Mouse (Mus musculus): ENCODE results near the gene Hephl1. TPM values are rescaled to one million over a fixed set of nuclear protein-coding genes. Genes with fewer than 3 reads are reported as not detected.

Gene Hephl1
- total and polyA plus RNA-seq, 3 experiments, result not detected

DNA sequence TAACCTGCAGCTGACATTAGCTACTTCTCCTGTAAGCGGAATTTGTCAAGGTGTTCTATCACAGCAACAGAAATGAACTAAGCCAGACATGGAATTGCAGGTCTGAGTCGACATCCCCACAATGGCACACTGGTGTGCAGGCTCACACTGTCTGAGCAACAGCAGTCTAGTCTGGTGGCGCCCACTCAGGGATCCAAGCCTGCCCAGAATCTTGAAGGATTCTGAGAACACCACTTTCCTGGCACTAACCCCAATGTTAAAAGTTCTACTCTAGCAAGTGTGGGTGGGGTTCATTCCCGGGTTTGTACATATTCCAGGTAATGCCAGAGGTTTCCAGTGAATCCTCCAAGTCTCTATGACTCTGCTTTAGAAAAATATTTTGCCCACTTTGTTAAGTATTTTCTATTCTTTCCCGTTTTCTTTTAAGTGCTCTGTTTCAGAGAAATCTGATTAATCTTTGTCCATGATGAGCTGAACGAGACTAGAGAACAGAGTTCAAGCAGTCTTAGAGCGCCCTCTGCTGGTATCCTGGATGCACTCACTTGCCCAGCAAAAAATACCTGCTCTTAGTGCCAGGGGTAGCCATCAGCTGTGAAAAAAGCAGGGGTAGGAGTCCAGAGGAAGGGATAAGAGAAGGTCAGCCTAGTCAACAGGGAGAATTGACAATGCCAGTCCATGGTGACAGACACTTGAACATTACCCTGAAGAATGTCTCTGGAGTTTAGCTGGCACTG lies 96.5 kb downstream of the Hephl1 start:
- Histone ChIP-seq H3K79me2 (ENCODE audit: control insufficient read depth, insufficient read depth, low read length, poor library complexity) (no peaks in the 10 kb centered on the region), H3K27ac (ENCODE audit: control insufficient read depth, low read depth, low read length) (no peak overlapping the region), H3K27me3 (ENCODE audit: control insufficient read depth in 1 of 2, insufficient read depth in 2 of 2, low read length in 2 of 2) (peaks cover 2 to 4% of the 10 kb centered on the region in 2 experiments; a peak in 3 of 4 replicates), H3K36me3 (ENCODE audit: control insufficient read depth in 1 of 2, insufficient read depth in 2 of 2, low read length in 2 of 2) (no peaks in the 10 kb centered on the region), H3K4me3 (ENCODE audit: control insufficient read depth in 1 of 2, insufficient read depth in 1 of 2, low read depth in 2 of 2, low read length in 2 of 2) (no peak overlapping the region), H3K4me1 (ENCODE audit: control insufficient read depth in 1 of 2, insufficient read depth in 2 of 2, low read length in 2 of 2) (peaks cover 0 to 7% of the 10 kb centered on the region in 2 experiments; a peak in 2 of 4 replicates), H3K9me3 (replicated peaks; ENCODE audit: insufficient read depth, low read length) (no peaks in the 10 kb centered on the region), H3K9ac (ENCODE audit: control insufficient read depth, low read depth, low read length, poor library complexity, severe bottlenecking) (no peak overlapping the region)
- DNase-seq (ENCODE audit: low read depth, low spot score), result peak; percentile 95
- TF ChIP-seq GATA1 (IDR thresholded peaks at IDR 0.05; ENCODE audit: low read depth, low read length) (peak; percentile 56), ZNF384 (IDR thresholded peaks at IDR 0.05; ENCODE audit: low read depth, low read length) (0 out of 2 replicates have a peak, but pooled peaks have one; percentile 42), CHD2 (IDR thresholded peaks at IDR 0.05; ENCODE audit: low read length) (no peak), MAZ (IDR thresholded peaks at IDR 0.05; ENCODE audit: low read depth, low read length) (no peak), MYC (IDR thresholded peaks at IDR 0.05; ENCODE audit: low read depth, low read length) (0 out of 2 replicates have a peak, but pooled peaks have one; percentile 53), SIN3A (IDR thresholded peaks at IDR 0.05; ENCODE audit: low read length) (peak; percentile 56; the same call in 1 of the 2 replicates), BHLHE40 (IDR thresholded peaks at IDR 0.05; ENCODE audit: borderline replicate concordance, low read depth, low read length) (peak; percentile 41; the same call in 1 of the 2 replicates), CTCF (IDR thresholded peaks at IDR 0.05 in 2 of 3, conservative IDR thresholded peaks at IDR 0.05 in 1 of 3; ENCODE audit: control insufficient read depth in 1 of 3, insufficient read depth in 1 of 3, low read depth in 2 of 3, low read length in 3 of 3, poor library complexity in 1 of 3, severe bottlenecking in 1 of 3) (peak in 2 of 3 experiments; percentile 100; a peak in 5 of 6 replicates), ZC3H11A (IDR thresholded peaks at IDR 0.05; ENCODE audit: low read depth, low read length) (peak; percentile 100), SMC3 (IDR thresholded peaks at IDR 0.05; ENCODE audit: low read depth, low read length) (peak; percentile 100), CHD1 (IDR thresholded peaks at IDR 0.05; ENCODE audit: low read depth, low read length) (no peak), TCF12 (IDR thresholded peaks at IDR 0.05; ENCODE audit: low read depth, low read length) (no peak)

DNA sequence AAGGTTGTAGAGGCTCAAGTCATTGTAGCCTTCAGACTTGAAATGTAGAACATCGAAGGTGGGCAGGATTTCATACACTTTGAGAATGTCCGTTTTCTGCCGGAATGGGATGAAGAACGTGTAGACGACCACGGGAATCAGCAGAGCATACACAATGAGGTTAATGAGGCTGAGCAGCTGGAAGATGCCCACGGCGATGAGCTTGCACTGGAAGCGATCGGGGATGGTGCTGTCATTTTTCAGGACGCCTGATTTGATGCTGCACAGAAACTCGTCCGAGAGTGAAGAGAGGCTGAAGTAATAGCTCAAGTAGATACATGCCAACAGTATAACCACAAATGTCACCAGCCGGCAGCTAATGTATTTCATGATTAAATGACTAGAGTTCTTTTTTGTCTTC lies 104.3 kb downstream of the Hephl1 start:
- H3K4me1 ChIP-seq (ENCODE audit: control insufficient read depth in 1 of 2, insufficient read depth in 2 of 2, low read length in 2 of 2), result no peaks in the 10 kb centered on the region

More for the DNA sequence above, 104.3 kb downstream of the Hephl1 start:
- peaks cover 11 to 31% of the 10 kb centered on the region in 2 experiments for H3K27me3 ChIP-seq (ENCODE audit: control insufficient read depth in 1 of 2, insufficient read depth in 2 of 2, low read length in 2 of 2)
- H3K79me2 ChIP-seq (ENCODE audit: control insufficient read depth, insufficient read depth, low read length, poor library complexity), result no peaks in the 10 kb centered on the region
- TF ChIP-seq GABPA (IDR thresholded peaks at IDR 0.05; ENCODE audit: low read depth, low read length), result no peak
- TF ChIP-seq SIN3A (IDR thresholded peaks at IDR 0.05; ENCODE audit: low read length), result no peak
- no peak for TF ChIP-seq MEF2A (IDR thresholded peaks at IDR 0.05; ENCODE audit: extremely low read depth, insufficient replicate concordance, low read depth, low read length, poor library complexity, severe bottlenecking)
- TF ChIP-seq TAL1 (IDR thresholded peaks at IDR 0.05; ENCODE audit: low read length), result no peak
- TF ChIP-seq RAD21 (IDR thresholded peaks at IDR 0.05; ENCODE audit: low read depth, low read length), result no peak
- TF ChIP-seq MYC (IDR thresholded peaks at IDR 0.05; ENCODE audit: low read depth, low read length), result no peak
- no peak for TF ChIP-seq RCOR1 (IDR thresholded peaks at IDR 0.05; ENCODE audit: low read depth, low read length)
- no peak for TF ChIP-seq BHLHE40 (IDR thresholded peaks at IDR 0.05; ENCODE audit: borderline replicate concordance, low read depth, low read length)
- TF ChIP-seq UBTF (IDR thresholded peaks at IDR 0.05; ENCODE audit: borderline replicate concordance, insufficient read depth, low read depth, low read length), result no peak
- TF ChIP-seq POLR2AphosphoS2 (IDR thresholded peaks at IDR 0.05; ENCODE audit: low read length), result no peak
- TF ChIP-seq MAX (IDR thresholded peaks at IDR 0.05; ENCODE audit: low read length), result no peak
- no peak for TF ChIP-seq ZNF384 (IDR thresholded peaks at IDR 0.05; ENCODE audit: low read depth, low read length)
- no peak for TF ChIP-seq MAFK (IDR thresholded peaks at IDR 0.05; ENCODE audit: borderline replicate concordance, low read depth, low read length)
- no peak for TF ChIP-seq USF1 (IDR thresholded peaks at IDR 0.05; ENCODE audit: low read depth, low read length)
- no peak for TF ChIP-seq MAZ (IDR thresholded peaks at IDR 0.05; ENCODE audit: low read depth, low read length)
- no peak overlapping the region for H3K27ac ChIP-seq (ENCODE audit: control insufficient read depth, low read depth, low read length)
- no peak for DNase-seq (ENCODE audit: low read depth, low spot score)
- no peak overlapping the region for H3K9ac ChIP-seq (ENCODE audit: control insufficient read depth, low read depth, low read length, poor library complexity, severe bottlenecking)
- H3K9me3 ChIP-seq (replicated peaks; ENCODE audit: insufficient read depth, low read length), result no peaks in the 10 kb centered on the region
- H3K4me3 ChIP-seq (ENCODE audit: control insufficient read depth in 1 of 2, insufficient read depth in 1 of 2, low read depth in 2 of 2, low read length in 2 of 2), result no peak overlapping the region
- no peaks in the 10 kb centered on the region for H3K36me3 ChIP-seq (ENCODE audit: control insufficient read depth in 1 of 2, insufficient read depth in 2 of 2, low read length in 2 of 2)

Measured in MEL (cell line).